Mouse (Mus musculus): ENCODE measurements around the gene Disc1. TPM values are rescaled to one million over a fixed set of nuclear protein-coding genes. Genes with fewer than 3 reads are reported as not detected.

The Disc1 gene
- total and polyA plus RNA-seq, 3 experiments = 0.75 to 2.2 TPM; not detected in 1

DNA sequence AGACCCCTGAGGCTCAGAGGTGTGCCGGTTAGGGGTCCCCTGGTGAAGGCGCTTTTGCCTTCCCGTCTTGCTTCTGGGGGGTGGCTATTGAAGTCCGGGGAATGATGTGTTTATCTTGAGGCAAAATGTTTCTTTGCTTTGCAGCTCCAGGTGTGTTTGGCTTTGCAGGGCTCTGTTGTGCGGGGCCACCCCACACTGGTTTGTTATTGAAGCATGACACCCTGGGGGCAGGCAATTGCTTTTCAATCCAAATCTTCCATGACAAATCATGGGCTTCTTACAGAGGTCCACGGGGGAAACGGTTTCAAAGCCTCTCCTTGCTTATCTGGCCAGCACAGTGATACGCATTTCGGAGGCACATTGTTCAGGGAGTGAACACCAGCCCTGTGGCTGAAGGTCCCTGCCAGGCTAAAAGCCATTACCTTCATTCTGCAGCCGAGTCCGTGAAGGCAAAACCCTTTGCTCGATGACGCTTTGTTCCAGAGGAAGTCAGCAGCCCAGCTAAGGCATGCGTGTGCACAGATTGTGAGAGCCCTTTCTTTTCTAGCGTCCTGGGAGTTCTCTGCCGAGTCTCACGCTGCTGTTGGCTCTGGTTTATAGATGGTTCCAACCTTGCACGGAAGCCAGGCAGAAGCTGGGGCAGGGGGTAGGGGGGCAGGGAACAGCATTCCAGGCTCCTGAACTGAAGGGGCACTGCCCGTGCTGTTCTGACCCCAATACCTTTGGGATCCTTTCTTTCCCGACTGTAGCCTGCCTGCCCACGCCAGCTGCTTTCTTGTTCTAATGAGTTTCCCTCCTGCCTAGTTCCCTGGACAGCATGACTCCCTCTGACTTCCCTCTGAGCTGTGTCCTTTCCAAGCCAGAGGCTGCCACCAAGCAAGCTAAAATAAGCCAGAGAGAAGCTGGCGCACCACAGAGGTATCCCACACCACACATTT lies 182.2 kb downstream of the Disc1 start:
- TF ChIP-seq POLR2AphosphoS2 (IDR thresholded peaks at IDR 0.05; ENCODE audit: low read length) (no peak), KAT2A (conservative IDR thresholded peaks at IDR 0.05; ENCODE audit: low read depth, low read length) (no peak), TBP (IDR thresholded peaks at IDR 0.05; ENCODE audit: low read depth, low read length) (no peak), MYC (IDR thresholded peaks at IDR 0.05; ENCODE audit: low read depth, low read length) (no peak), GATA1 (IDR thresholded peaks at IDR 0.05; ENCODE audit: low read depth, low read length) (no peak), SIN3A (IDR thresholded peaks at IDR 0.05; ENCODE audit: low read length) (no peak), MXI1 (IDR thresholded peaks at IDR 0.05; ENCODE audit: low read depth, low read length) (no peak), ZNF384 (IDR thresholded peaks at IDR 0.05; ENCODE audit: low read depth, low read length) (no peak), ZMIZ1 (IDR thresholded peaks at IDR 0.05; ENCODE audit: low read depth, low read length) (no peak), TCF12 (IDR thresholded peaks at IDR 0.05; ENCODE audit: low read depth, low read length) (no peak), MAFK (IDR thresholded peaks at IDR 0.05; ENCODE audit: borderline replicate concordance, low read depth, low read length) (no peak), NELFE (IDR thresholded peaks at IDR 0.05; ENCODE audit: low read depth, low read length) (no peak)
- DNase-seq (ENCODE audit: low read depth, low spot score) = no peak
- Histone ChIP-seq H3K9ac (ENCODE audit: control insufficient read depth, low read depth, low read length, poor library complexity, severe bottlenecking) (no peak overlapping the region), H3K4me1 (ENCODE audit: control insufficient read depth in 1 of 2, insufficient read depth in 2 of 2, low read length in 2 of 2) (no peaks in the 10 kb centered on the region), H3K27me3 (ENCODE audit: control insufficient read depth in 1 of 2, insufficient read depth in 2 of 2, low read length in 2 of 2) (no peaks in the 10 kb centered on the region), H3K79me2 (ENCODE audit: control insufficient read depth, insufficient read depth, low read length, poor library complexity) (no peaks in the 10 kb centered on the region), H3K9me3 (replicated peaks; ENCODE audit: insufficient read depth, low read length) (no peaks in the 10 kb centered on the region), H3K36me3 (ENCODE audit: control insufficient read depth in 1 of 2, insufficient read depth in 2 of 2, low read length in 2 of 2) (no peaks in the 10 kb centered on the region), H3K4me3 (ENCODE audit: control insufficient read depth in 1 of 2, insufficient read depth in 1 of 2, low read depth in 2 of 2, low read length in 2 of 2) (no peak overlapping the region), H3K27ac (ENCODE audit: control insufficient read depth, low read depth, low read length) (no peak overlapping the region)

DNA sequence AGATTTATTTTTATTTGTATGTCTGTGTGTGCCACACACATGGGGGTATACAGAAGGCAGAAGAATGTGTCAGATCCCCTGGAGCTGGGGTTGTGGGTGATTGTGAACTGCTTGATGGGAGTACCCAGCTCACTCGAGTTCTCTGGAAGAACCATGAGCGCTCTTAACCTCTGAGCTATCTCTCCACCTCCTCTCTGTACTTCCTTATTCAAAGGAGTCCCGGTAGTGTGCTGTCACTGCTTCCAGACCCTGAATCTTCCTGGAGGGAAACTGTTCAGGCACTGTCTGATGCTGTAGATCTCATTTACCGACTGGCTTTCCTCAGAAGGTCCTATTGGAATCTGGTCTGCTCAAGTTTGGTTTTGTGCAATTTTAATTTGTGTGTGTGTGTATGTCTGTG lies 186.8 kb downstream of the Disc1 start:
- Histone ChIP-seq H3K9ac (ENCODE audit: control insufficient read depth, low read depth, low read length, poor library complexity, severe bottlenecking) (no peak overlapping the region), H3K36me3 (ENCODE audit: control insufficient read depth in 1 of 2, insufficient read depth in 2 of 2, low read length in 2 of 2) (no peaks in the 10 kb centered on the region), H3K79me2 (ENCODE audit: control insufficient read depth, insufficient read depth, low read length, poor library complexity) (no peaks in the 10 kb centered on the region), H3K27ac (ENCODE audit: control insufficient read depth, low read depth, low read length) (no peak overlapping the region), H3K9me3 (replicated peaks; ENCODE audit: insufficient read depth, low read length) (no peaks in the 10 kb centered on the region), H3K27me3 (ENCODE audit: control insufficient read depth in 1 of 2, insufficient read depth in 2 of 2, low read length in 2 of 2) (no peaks in the 10 kb centered on the region), H3K4me1 (ENCODE audit: control insufficient read depth in 1 of 2, insufficient read depth in 2 of 2, low read length in 2 of 2) (no peaks in the 10 kb centered on the region), H3K4me3 (ENCODE audit: control insufficient read depth in 1 of 2, insufficient read depth in 1 of 2, low read depth in 2 of 2, low read length in 2 of 2) (no peak overlapping the region)
- TF ChIP-seq TCF12 (IDR thresholded peaks at IDR 0.05; ENCODE audit: low read depth, low read length) = no peak
- no peak for TF ChIP-seq HCFC1 (IDR thresholded peaks at IDR 0.05; ENCODE audit: low read depth, low read length)
- TF ChIP-seq E2F4 (IDR thresholded peaks at IDR 0.05; ENCODE audit: borderline replicate concordance, low read depth, low read length) = no peak
- no peak for TF ChIP-seq POLR2A (IDR thresholded peaks at IDR 0.05; ENCODE audit: control insufficient read depth in 1 of 2, insufficient read depth in 1 of 2, low read depth in 1 of 2, low read length in 2 of 2, poor library complexity in 1 of 2)
- no peak for TF ChIP-seq TAL1 (IDR thresholded peaks at IDR 0.05; ENCODE audit: low read length)
- TF ChIP-seq KAT2A (conservative IDR thresholded peaks at IDR 0.05; ENCODE audit: low read depth, low read length) = no peak
- no peak for TF ChIP-seq RCOR1 (IDR thresholded peaks at IDR 0.05; ENCODE audit: low read depth, low read length)
- TF ChIP-seq MYC (IDR thresholded peaks at IDR 0.05; ENCODE audit: low read depth, low read length) = no peak
- TF ChIP-seq UBTF (IDR thresholded peaks at IDR 0.05; ENCODE audit: borderline replicate concordance, insufficient read depth, low read depth, low read length) = no peak
- no peak for TF ChIP-seq ZKSCAN1 (IDR thresholded peaks at IDR 0.05; ENCODE audit: low read depth, low read length)
- TF ChIP-seq ZC3H11A (IDR thresholded peaks at IDR 0.05; ENCODE audit: low read depth, low read length) = no peak
- TF ChIP-seq ELF1 (IDR thresholded peaks at IDR 0.05; ENCODE audit: low read depth, low read length) = no peak
- TF ChIP-seq NELFE (IDR thresholded peaks at IDR 0.05; ENCODE audit: low read depth, low read length) = no peak
- no peak for TF ChIP-seq ETS1 (IDR thresholded peaks at IDR 0.05; ENCODE audit: low read depth, low read length)
- no peak for TF ChIP-seq CHD1 (IDR thresholded peaks at IDR 0.05; ENCODE audit: low read depth, low read length)
- TF ChIP-seq CHD2 (IDR thresholded peaks at IDR 0.05; ENCODE audit: low read length) = no peak
- no peak for TF ChIP-seq EP300 (IDR thresholded peaks at IDR 0.05; ENCODE audit: low read depth in 1 of 2, low read length in 2 of 2)
- no peak for DNase-seq (ENCODE audit: low read depth, low spot score)
